Mouse (Mus musculus) A20 (cell line): ENCODE results near the gene Gimap8.

Experiments used
- DNase-seq: peaks from one replicate; pipeline ENCODE4 v3.0.0-alpha.2; 2011; ENCODE audit warnings: low read depth, low spot score

The Gimap8 gene

DNA sequence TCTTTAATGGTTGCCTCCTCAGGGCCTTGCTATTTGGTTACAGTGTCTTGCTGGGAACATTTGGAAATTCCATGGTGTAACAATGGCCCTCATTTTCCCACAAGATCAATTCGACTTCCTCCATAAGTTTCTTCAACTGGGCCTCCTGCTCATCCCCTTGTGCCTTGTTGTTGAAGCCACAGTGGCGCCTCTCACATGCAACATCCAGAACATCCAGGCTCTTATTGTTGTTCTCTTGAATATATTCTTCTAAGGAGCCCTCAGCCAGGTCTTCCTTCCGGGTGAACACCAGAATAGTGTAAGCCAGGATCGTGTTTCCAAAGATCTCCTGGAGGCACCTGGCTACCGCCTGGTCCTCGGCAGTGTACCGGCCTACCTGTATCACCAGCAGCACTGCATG is 55.1 kb downstream of the Gimap8 start:
- DNase-seq, result no peak

DNA sequence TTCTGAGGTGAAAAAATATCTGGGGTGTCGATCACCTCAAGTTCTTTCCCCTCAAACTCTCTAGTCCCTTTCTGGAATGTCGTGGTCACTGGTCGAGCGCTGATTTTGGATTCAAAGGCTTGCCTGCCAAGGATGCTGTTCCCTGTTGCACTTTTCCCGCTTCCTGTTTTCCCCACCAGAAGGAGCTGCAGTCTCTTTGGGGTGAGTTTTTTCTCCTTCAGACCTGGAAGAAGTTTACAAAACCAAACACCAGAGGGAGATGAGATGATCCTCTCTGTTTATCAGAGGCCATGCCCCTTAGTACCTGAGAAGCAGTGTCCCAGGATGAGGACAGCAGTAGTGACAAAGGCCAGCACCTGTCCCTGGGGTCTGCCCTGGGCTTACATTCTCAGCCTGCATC is 55.6 kb downstream of the Gimap8 start:
- no peak for DNase-seq

DNA sequence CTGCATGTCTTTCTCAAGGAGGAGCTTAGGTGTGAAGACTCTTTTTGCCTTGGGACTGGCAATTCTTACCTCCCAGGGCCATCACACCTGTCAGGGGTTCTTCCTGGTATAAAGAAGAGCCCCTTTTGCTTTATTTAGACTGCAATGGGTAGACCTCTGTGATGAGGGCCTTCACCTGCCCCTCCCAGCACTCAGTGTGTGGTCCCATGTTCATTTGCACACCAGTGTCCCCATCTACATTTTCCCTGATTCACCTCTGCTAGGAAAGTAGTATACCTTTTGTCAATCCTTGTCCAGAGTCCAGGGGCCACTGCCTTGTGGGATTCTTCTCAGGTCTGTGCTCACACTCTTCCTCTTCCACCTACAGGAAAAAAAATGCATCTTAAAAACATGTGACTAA is 57.1 kb downstream of the Gimap8 start:
- DNase-seq, result no peak

DNA sequence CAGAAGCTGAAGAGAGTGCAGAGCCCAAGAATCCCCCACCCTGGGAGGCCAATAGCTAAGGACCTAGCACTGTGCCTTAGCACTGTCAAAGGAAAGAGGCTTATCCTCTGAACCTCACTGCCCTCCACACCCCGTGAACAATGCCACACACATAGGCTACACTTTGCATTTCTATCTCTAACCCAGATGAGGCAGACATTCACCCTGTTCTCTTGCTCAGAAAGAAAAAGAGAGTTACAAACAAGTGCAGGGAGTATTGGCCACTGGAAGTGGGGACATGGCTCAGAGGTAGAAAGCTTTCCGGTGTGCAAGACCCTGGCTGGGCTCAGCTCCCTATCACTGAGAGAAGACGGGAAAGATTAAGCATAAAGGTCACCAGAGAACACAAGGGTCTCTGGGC is 59.1 kb downstream of the Gimap8 start:
- no peak for DNase-seq
